Mouse (Mus musculus) MEL-GATA-1-ER (cell line): ENCODE measurements around the gene Ifna11.
"Not testable (repeated sequence)": the region's sequence is repeated elsewhere in the genome, so short reads cannot be mapped to it uniquely, and the experiment has no call there.

Experiments used
- DNase-seq: peaks from one replicate; pipeline ENCODE4 v3.0.0-alpha.2; 2012; ENCODE audit warnings: low read depth; ENCODE audit errors: extremely low read depth

The Ifna11 gene

DNA sequence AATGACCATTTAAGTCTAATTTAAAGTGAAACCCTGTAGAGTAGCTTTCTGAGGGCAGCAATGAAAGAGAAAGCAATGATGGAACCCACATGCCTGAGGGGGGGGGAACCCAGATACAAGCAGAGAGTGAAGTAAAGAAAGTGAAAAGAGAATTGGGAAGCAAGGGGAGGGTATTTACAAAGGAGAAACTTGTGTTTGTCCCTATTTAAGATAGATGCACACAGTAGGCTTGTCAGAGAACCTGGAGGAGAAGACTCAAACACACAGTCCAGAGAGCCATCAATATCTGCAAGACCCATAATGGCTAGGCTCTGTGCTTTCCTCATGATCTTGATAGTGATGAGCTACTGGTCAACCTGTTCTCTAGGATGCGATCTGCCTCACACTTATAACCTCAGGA, at the start of gene Ifna11:
Gene Ifna11 (plus strand): TSS at position 301 of the 400 bp plus-strand sequence.
- no peak for DNase-seq

DNA sequence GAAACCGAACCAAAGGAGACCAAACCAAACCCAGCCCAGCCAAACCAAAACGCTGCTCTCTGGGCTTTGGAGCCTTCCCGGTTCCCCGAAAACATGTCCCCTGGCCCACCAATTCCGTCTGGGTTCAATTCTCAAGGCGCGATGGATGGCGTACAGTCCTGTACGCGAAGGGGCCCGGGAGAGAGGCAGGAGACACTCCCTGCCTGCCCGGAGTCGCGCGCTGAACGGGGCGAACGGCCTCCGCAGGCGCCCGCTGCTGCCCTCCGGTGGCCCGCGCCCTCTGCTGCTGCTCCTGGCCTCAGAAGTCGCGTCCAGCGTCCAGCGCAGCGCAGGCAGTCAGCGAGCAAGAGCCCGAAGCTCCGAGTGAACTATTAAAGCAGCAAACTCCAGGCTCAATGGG, 46.2 kb upstream of the Ifna11 start, which contains the start of gene Gm13290:
Gene Gm13290 (plus strand): TSS at position 301 of the 400 bp plus-strand sequence.
- DNase-seq: not testable (repeated sequence)

DNA sequence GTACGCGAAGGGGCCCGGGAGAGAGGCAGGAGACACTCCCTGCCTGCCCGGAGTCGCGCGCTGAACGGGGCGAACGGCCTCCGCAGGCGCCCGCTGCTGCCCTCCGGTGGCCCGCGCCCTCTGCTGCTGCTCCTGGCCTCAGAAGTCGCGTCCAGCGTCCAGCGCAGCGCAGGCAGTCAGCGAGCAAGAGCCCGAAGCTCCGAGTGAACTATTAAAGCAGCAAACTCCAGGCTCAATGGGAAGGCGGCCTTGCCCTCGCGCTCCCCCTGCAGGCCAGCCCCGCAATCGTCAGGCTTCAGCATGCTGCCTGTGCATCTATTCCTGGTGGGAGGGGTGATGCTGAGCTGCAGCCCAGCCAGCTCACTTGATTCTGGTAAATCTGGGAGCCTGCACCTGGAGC, 43.1 kb upstream of the Ifna11 start, which contains the start of gene Gm13289:
Gene Gm13289 (plus strand): TSS at position 301 of the 400 bp plus-strand sequence.
- not testable (repeated sequence) for DNase-seq

DNA sequence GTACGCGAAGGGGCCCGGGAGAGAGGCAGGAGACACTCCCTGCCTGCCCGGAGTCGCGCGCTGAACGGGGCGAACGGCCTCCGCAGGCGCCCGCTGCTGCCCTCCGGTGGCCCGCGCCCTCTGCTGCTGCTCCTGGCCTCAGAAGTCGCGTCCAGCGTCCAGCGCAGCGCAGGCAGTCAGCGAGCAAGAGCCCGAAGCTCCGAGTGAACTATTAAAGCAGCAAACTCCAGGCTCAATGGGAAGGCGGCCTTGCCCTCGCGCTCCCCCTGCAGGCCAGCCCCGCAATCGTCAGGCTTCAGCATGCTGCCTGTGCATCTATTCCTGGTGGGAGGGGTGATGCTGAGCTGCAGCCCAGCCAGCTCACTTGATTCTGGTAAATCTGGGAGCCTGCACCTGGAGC, 40.2 kb upstream of the Ifna11 start, which contains the start of gene Gm13272:
Gene Gm13272 (plus strand): TSS at position 301 of the 400 bp plus-strand sequence.
- not testable (repeated sequence) for DNase-seq

DNA sequence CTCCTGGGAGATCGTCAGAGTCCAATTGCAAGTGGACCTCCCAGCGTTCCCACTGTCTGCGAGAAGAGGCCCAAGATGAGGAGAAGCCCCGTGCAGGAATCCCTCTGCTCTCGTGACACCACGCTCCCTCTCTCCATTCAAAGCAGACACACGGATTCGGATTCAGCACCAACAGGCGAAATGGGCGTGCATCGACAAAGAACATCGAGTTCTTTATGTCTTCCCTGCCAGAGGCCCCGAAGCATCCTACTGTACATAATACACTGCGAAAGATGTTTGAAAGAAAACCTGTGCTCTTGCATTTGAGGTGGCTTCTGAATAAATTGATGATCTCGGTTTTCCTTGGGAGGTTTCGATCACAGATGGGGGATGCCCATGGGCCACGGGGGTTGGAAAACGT, 39.4 kb upstream of the Ifna11 start:
- not testable (repeated sequence) for DNase-seq

DNA sequence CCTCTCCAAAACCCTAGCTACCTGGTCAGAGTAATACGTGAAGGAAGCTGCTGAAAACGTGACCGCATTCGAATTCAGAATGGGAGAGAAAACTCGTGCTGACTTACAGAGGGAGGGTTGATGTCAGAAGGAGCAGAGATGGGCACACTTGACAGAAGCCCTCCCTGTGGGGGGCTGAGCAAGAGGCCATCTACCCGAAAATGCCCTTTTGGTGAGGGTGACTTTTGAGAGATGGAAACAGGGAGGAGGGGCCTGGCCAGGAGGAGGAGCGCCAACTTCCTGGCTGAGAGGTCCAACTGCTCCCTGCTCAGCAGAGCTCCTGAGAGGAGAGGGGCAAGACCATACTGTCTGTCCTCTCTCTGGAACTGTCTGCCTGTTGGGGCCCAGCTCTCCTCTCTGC, 37.9 kb upstream of the Ifna11 start, which contains the start of gene Ifnz:
Gene Ifnz (plus strand): TSS at position 301 of the 400 bp plus-strand sequence.
- DNase-seq: not testable (repeated sequence)

DNA sequence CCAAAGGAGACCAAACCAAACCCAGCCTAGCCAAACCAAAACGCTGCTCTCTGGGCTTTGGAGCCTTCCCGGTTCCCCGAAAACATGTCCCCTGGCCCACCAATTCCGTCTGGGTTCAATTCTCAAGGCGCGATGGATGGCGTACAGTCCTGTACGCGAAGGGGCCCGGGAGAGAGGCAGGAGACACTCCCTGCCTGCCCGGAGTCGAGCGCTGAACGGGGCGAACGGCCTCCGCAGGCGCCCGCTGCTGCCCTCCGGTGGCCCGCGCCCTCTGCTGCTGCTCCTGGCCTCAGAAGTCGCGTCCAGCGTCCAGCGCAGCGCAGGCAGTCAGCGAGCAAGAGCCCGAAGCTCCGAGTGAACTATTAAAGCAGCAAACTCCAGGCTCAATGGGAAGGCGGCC, 37.4 kb upstream of the Ifna11 start:
- DNase-seq: not testable (repeated sequence)

DNA sequence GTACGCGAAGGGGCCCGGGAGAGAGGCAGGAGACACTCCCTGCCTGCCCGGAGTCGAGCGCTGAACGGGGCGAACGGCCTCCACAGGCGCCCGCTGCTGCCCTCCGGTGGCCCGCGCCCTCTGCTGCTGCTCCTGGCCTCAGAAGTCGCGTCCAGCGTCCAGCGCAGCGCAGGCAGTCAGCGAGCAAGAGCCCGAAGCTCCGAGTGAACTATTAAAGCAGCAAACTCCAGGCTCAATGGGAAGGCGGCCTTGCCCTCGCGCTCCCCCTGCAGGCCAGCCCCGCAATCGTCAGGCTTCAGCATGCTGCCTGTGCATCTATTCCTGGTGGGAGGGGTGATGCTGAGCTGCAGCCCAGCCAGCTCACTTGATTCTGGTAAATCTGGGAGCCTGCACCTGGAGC, 34.4 kb upstream of the Ifna11 start, which contains the start of gene Gm13276:
Gene Gm13276 (plus strand): TSS at position 301 of the 400 bp plus-strand sequence.
- DNase-seq: not testable (repeated sequence)

DNA sequence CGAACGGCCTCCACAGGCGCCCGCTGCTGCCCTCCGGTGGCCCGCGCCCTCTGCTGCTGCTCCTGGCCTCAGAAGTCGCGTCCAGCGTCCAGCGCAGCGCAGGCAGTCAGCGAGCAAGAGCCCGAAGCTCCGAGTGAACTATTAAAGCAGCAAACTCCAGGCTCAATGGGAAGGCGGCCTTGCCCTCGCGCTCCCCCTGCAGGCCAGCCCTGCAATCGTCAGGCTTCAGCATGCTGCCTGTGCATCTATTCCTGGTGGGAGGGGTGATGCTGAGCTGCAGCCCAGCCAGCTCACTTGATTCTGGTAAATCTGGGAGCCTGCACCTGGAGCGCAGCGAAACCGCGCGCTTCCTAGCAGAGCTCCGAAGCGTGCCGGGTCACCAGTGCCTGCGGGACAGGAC, 31.4 kb upstream of the Ifna11 start, which contains the start of gene Gm13277:
Gene Gm13277 (plus strand): TSS at position 231 of the 400 bp plus-strand sequence.
- DNase-seq: not testable (repeated sequence)

DNA sequence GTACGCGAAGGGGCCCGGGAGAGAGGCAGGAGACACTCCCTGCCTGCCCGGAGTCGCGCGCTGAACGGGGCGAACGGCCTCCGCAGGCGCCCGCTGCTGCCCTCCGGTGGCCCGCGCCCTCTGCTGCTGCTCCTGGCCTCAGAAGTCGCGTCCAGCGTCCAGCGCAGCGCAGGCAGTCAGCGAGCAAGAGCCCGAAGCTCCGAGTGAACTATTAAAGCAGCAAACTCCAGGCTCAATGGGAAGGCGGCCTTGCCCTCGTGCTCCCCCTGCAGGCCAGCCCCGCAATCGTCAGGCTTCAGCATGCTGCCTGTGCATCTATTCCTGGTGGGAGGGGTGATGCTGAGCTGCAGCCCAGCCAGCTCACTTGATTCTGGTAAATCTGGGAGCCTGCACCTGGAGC, 28.5 kb upstream of the Ifna11 start, which contains the start of gene Gm13278:
Gene Gm13278 (plus strand): TSS at position 301 of the 400 bp plus-strand sequence.
- not testable (repeated sequence) for DNase-seq

DNA sequence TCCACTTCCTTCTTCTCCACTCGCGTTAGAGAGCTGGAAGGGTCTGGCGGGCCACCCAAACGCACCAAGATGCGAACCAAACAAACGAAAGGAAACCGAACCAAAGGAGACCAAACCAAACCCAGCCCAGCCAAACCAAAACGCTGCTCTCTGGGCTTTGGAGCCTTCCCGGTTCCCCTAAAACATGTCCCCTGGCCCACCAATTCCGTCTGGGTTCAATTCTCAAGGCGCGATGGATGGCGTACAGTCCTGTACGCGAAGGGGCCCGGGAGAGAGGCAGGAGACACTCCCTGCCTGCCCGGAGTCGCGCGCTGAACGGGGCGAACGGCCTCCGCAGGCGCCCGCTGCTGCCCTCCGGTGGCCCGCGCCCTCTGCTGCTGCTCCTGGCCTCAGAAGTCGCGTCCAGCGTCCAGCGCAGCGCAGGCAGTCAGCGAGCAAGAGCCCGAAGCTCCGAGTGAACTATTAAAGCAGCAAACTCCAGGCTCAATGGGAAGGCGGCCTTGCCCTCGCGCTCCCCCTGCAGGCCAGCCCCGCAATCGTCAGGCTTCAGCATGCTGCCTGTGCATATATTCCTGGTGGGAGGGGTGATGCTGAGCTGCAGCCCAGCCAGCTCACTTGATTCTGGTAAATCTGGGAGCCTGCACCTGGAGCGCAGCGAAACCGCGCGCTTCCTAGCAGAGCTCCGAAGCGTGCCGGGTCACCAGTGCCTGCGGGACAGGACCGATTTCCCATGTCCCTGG, 25.7 kb upstream of the Ifna11 start, which contains the start of gene Gm13275:
Gene Gm13275 (plus strand): TSS at position 552 of the 740 bp plus-strand sequence.
- not testable (repeated sequence) for DNase-seq

DNA sequence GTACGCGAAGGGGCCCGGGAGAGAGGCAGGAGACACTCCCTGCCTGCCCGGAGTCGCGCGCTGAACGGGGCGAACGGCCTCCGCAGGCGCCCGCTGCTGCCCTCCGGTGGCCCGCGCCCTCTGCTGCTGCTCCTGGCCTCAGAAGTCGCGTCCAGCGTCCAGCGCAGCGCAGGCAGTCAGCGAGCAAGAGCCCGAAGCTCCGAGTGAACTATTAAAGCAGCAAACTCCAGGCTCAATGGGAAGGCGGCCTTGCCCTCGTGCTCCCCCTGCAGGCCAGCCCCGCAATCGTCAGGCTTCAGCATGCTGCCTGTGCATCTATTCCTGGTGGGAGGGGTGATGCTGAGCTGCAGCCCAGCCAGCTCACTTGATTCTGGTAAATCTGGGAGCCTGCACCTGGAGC, 22.7 kb upstream of the Ifna11 start, which contains the start of gene Gm13279:
Gene Gm13279 (plus strand): TSS at position 301 of the 400 bp plus-strand sequence.
- DNase-seq: not testable (repeated sequence)

DNA sequence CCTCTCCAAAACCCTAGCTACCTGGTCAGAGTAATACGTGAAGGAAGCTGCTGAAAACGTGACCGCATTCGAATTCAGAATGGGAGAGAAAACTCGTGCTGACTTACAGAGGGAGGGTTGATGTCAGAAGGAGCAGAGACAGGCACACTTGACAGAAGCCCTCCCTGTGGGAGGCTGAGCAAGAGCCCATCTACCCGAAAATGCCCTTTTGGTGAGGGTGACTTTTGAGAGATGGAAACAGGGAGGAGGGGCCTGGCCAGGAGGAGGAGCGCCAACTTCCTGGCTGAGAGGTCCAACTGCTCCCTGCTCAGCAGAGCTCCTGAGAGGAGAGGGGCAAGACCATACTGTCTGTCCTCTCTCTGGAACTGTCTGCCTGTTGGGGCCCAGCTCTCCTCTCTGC, 20.4 kb upstream of the Ifna11 start, which contains the start of gene Gm13285:
Gene Gm13285 (plus strand): TSS at position 301 of the 400 bp plus-strand sequence.
- not testable (repeated sequence) for DNase-seq

DNA sequence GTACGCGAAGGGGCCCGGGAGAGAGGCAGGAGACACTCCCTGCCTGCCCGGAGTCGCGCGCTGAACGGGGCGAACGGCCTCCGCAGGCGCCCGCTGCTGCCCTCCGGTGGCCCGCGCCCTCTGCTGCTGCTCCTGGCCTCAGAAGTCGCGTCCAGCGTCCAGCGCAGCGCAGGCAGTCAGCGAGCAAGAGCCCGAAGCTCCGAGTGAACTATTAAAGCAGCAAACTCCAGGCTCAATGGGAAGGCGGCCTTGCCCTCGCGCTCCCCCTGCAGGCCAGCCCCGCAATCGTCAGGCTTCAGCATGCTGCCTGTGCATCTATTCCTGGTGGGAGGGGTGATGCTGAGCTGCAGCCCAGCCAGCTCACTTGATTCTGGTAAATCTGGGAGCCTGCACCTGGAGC, 16.8 kb upstream of the Ifna11 start, which contains the start of gene Gm13287:
Gene Gm13287 (plus strand): TSS at position 301 of the 400 bp plus-strand sequence.
- DNase-seq: not testable (repeated sequence)

DNA sequence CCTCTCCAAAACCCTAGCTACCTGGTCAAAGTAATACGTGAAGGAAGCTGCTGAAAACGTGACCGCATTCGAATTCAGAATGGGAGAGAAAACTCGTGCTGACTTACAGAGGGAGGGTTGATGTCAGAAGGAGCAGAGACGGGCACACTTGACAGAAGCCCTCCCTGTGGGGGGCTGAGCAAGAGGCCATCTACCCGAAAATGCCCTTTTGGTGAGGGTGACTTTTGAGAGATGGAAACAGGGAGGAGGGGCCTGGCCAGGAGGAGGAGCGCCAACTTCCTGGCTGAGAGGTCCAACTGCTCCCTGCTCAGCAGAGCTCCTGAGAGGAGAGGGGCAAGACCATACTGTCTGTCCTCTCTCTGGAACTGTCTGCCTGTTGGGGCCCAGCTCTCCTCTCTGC, 14.5 kb upstream of the Ifna11 start, which contains the start of gene Gm13288:
Gene Gm13288 (plus strand): TSS at position 301 of the 400 bp plus-strand sequence.
- DNase-seq: not testable (repeated sequence)

DNA sequence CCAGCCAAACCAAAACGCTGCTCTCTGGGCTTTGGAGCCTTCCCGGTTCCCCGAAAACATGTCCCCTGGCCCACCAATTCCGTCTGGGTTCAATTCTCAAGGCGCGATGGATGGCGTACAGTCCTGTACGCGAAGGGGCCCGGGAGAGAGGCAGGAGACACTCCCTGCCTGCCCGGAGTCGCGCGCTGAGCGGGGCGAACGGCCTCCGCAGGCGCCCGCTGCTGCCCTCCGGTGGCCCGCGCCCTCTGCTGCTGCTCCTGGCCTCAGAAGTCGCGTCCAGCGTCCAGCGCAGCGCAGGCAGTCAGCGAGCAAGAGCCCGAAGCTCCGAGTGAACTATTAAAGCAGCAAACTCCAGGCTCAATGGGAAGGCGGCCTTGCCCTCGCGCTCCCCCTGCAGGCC, 14.0 kb upstream of the Ifna11 start:
- DNase-seq: not testable (repeated sequence)

DNA sequence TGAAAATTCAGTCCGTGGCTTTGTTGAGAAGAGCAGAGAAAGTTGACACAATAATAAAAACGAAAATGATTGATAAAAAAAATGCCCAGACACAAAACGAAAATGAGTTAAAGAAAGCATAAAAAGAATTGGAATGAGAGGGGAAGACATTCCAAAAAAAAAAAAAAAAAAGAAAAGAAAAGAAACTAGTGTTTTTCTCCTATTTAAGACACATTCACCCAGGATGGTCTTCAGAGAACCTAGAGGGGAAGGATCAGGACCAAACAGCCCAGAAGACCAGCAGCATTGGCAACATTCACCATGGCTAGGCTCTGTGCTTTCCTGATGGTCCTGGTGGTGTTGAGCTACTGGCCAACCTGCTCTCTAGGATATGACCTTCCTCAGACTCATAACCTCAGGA, 3.8 kb upstream of the Ifna11 start, which contains the start of gene Ifna7:
Gene Ifna7 (plus strand): TSS at position 301 of the 400 bp plus-strand sequence.
- DNase-seq: no peak

DNA sequence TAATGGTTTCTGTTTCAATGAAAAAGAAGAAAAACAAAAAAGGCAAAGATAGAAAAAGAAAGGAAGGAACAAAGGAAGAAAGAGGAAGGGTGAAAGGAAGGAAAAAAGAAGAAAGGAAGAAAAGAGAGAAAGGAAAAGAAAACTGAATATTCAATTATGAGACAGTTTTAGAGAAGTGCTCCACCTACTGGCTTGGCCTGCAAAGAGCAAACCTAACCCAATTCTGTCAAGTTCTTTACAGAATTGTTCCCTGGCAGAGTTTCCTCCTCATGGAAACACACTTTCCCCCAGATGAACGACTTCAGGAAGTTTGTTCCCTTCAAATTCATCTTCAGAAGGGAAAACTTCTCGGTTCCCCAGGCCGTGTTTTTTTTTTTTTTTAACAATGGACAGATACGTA, 3.2 kb downstream of the Ifna11 start:
- DNase-seq: no peak

DNA sequence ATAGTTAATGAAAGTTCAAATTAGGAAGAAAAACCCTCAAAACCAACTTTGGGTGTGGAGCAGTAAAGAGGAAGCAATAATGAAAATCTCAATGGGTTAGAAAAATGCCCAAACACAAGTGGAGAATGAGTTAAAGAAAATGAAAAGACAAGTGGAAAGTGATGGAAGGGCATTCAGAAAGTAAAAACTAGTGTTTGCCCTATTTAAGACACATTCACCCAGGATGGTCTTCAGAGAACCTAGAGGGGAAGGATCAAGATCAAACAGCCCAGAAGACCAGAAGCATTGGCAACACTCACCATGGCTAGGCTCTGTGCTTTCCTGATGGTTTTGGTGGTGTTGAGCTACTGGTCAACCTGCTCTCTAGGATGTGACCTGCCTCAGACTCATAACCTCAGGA, 7.4 kb downstream of the Ifna11 start, which contains the start of gene Ifna6:
Gene Ifna6 (plus strand): TSS at position 301 of the 400 bp plus-strand sequence.
- not testable (repeated sequence) for DNase-seq

DNA sequence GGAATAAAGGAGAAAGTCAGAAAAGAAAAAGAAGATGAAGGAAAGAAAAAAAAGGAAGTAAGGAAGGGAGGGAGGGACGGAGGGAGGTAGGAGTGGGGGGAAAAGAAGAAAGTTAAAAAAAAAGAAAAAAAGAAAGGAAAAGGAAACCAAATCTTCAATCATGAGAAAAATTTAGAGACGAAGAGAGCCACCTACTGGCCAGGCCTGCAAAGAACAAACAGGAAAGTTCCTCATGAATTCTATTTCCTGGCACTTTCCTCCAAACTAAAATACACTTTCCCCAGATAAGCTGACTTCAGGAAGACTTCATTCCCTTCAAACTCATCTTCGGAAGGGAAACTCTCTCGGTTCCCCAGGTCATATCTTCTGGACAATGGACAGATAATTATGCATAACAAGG, 10.8 kb downstream of the Ifna11 start:
- DNase-seq: no peak

DNA sequence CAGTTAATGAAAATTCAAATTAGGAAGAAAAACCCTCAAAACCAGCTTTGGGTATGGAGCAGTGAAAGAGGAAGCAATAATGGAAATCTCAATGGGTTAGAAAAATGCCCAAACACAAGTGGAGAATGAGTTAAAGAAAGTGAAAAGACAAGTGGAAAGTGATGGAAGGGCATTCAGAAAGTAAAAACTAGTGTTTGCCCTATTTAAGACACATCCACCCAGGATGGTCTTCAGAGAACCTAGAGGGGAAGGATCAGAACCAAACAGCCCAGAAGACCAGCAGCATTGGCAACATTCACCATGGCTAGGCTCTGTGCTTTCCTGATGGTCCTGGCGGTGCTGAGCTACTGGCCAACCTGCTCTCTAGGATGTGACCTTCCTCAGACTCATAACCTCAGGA, 15.5 kb downstream of the Ifna11 start, which contains the start of gene Ifna5:
Gene Ifna5 (plus strand): TSS at position 301 of the 400 bp plus-strand sequence.
- not testable (repeated sequence) for DNase-seq
